Mouse (Mus musculus) kidney, adult 11 months (tissue): ENCODE measurements at regions not wholly inside any gene's neighbourhood (a gene's known extent, or its start where the extent isn't known, plus 50 kb on each side); places are given as distances from the start of the nearest gene placed in this dataset.
A peak's percentile ranks its signal among the peaks of the same experiment; 100 is the strongest.

Experiments
- DNase-seq: peaks from one replicate; pipeline ENCODE4 v3.0.0; 2022

- DNase-seq, result no peak
Observed at GRCm38 (mm10) chr12:52622398-52622797, 76.8 kb upstream of the Akap6 start.

GRCm38 (mm10) chr12:52623416-52624108 lies 75.6 kb upstream of the Akap6 start:
- no peak for DNase-seq

- DNase-seq, result no peak
Observed at GRCm38 (mm10) chr12:52624871-52625270, 74.3 kb upstream of the Akap6 start.

GRCm38 (mm10) chr12:52628771-52629170 lies 70.4 kb upstream of the Akap6 start:
- DNase-seq, result no peak

GRCm38 (mm10) chr12:52635121-52635878 lies 63.9 kb upstream of the Akap6 start:
- no peak for DNase-seq

GRCm38 (mm10) chr12:52636186-52636881 lies 62.8 kb upstream of the Akap6 start:
- DNase-seq, result no peak

- no peak for DNase-seq
Observed at GRCm38 (mm10) chr12:52636920-52637319, 62.3 kb upstream of the Akap6 start.

- peak; percentile 14 for DNase-seq
Observed at GRCm38 (mm10) chr12:52637506-52638249, 61.5 kb upstream of the Akap6 start.

- no peak for DNase-seq
Observed at GRCm38 (mm10) chr12:52638461-52638860, 60.7 kb upstream of the Akap6 start.

- DNase-seq, result no peak
Observed at GRCm38 (mm10) chr12:52644059-52644458, 55.1 kb upstream of the Akap6 start.
